Mouse (Mus musculus) intestine, embryonic 15.5 days (tissue): ENCODE results near the gene Col6a1. TPM values are rescaled to one million over a fixed set of nuclear protein-coding genes. Genes with fewer than 3 reads are reported as not detected.

Experiments used
- ATAC-seq: fragments of 200-750 bp; cut with Nextera tagmentation; 2 replicates; pipeline ENCODE4 v1.8.0; 2017; ENCODE audit warnings: moderate TSS enrichment, moderate library complexity
- H3K27ac ChIP-seq: fragments of 300-500 bp; sonication (generic); 2 replicates; pipeline ENCODE4 v1.5.1; 2015; ENCODE audit warnings: mild to moderate bottlenecking, inconsistent platforms
- H3K27me3 ChIP-seq: fragments of 300-500 bp; sonication (generic); replicated peaks from 2 replicates; pipeline ENCODE4 v1.6.1; 2015; ENCODE audit warnings: inconsistent platforms
- H3K36me3 ChIP-seq: fragments of 300-500 bp; sonication (generic); 2 replicates; pipeline ENCODE4 v1.6.1; 2015; ENCODE audit warnings: inconsistent platforms
- H3K4me1 ChIP-seq: fragments of 300-500 bp; sonication (generic); replicated peaks from 2 replicates; pipeline ENCODE4 v1.6.1; 2015; ENCODE audit warnings: inconsistent platforms
- H3K4me2 ChIP-seq: fragments of 300-500 bp; sonication (generic); replicated peaks from 2 replicates; pipeline ENCODE4 v1.6.1; 2015; ENCODE audit warnings: mild to moderate bottlenecking, inconsistent platforms
- H3K4me3 ChIP-seq: fragments of 300-500 bp; sonication (generic); replicated peaks from 2 replicates; pipeline ENCODE4 v1.5.1; 2015; ENCODE audit warnings: inconsistent platforms
- H3K9ac ChIP-seq: fragments of 300-500 bp; sonication (generic); 2 replicates; pipeline ENCODE4 v1.6.1; 2015; ENCODE audit warnings: inconsistent platforms
- H3K9me3 ChIP-seq: fragments of 300-500 bp; sonication (generic); 2 replicates; pipeline ENCODE4 v1.6.1; 2016; ENCODE audit warnings: inconsistent platforms
- WGBS: fragments of 180-500 bp; shearing (Covaris S2); methylation state at CpG from one replicate; pipeline ENCODE4 v1.1.7; 2015; 5-methylcytosine and 5-hydroxymethylcytosine counted together
- polyA plus RNA-seq: library from polyadenylated mRNA; unstranded; fragments of >200 nt; fragmentation: Nextera tagmentation; extraction: Ambion mirVana; gene quantifications from 2 replicates; pipeline ENCODE4 v1.2.1, GENCODE M21; 2015

Gene Col6a1
- polyA plus RNA-seq, 1 experiment from 2014 or later: 317 TPM

DNA sequence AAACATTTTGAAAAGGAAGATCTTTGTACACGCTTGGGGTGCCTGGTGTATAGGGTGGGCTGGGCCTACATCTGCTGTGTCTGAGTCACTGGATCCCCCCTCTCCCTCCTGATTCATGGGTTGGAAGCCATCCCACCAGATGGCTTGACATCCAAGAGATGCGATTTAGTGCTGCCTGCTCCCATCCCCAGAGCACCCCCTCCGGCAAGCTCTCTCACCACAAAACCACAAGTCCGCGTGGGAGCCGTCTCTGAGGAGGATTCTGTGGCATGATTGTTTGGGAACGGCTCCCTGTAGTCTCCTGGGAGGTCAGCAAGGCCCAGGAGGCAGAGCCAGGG lies 57.1 kb downstream of the Col6a1 start:
- Histone ChIP-seq H3K36me3 (no peaks in the 10 kb centered on the region), H3K27me3 (no peaks in the 10 kb centered on the region), H3K4me2 (no peak overlapping the region), H3K4me3 (no peak overlapping the region), H3K4me1 (no peaks in the 10 kb centered on the region), H3K27ac (peak overlapping the region; percentile 79), H3K9ac (no peak overlapping the region), H3K9me3 (no peaks in the 10 kb centered on the region)
- peak; percentile 86 for ATAC-seq
- WGBS: 43% methylated on average over 7 of the region's 7 CpGs

DNA sequence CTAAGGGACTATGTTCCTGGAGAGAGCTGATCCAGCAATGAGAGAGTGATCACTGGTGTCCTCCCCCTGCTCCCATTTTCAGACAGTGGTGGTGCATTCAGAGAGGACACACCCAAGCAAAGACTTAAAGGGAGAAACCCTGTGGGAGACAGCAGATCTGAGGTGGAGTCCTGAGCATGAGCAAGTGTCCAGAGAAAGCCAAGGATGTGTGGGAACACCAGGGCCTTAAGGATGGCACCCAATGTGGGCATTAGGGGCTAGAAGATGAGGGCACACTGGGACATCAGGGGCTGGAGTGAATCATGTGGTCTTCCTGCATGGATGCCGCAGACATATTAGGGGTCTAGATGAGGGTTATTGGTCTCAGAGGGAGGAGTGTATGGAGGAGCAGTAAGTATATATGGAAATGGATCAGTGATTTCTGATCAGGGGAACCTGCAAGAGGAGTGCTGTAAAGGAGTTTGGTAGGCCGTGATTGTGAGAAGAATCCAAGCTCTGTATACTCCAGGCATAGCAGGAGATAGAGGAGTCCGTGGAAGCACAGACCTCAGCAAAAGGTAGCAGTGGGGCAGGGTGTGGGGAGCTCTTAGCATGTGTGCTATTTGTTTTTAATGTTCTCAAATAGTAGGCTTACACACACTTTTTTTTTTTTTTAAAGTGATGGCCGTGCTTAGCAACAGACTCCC lies 57.6 kb downstream of the Col6a1 start:
- Histone ChIP-seq H3K4me1 (0 out of 2 replicates have a peak, but pooled peaks cover 4% of the 10 kb centered on the region), H3K4me3 (no peak overlapping the region), H3K4me2 (no peak overlapping the region), H3K9ac (no peak overlapping the region), H3K27ac (peak overlapping the region; percentile 79), H3K36me3 (no peaks in the 10 kb centered on the region), H3K9me3 (no peaks in the 10 kb centered on the region), H3K27me3 (no peaks in the 10 kb centered on the region)
- no peak; the same call in 1 of the 2 replicates for ATAC-seq
- WGBS: 72% methylated on average over 4 of the region's 4 CpGs

DNA sequence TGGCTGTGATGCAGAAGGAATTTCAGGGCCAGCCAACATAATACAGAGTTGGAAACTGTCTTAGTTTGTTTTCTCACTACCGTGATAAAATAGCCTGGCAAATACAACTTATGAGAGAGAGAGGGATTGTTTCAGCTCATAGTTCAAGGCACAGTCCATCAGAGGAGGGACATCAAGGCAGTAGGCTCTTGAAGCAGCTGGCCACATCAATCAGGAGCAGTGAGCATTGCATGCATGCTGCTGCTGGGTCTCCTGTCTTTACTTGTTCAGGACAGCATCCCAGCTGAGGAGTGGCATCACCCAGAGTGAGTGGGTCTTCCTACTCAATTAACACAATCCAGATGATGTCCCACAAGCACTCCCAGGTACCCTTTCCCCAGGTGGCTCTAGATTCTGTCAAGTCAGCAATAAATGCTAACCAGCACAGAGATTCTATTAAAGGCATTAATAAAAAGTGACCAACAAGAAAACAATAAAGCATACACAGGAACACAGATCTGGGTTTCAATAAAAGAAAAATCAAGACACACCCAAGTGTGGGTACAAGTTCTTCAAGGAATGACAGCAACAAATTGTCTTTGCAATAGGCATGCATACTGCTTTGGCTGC lies 58.7 kb downstream of the Col6a1 start:
- Histone ChIP-seq H3K27me3 (no peaks in the 10 kb centered on the region), H3K36me3 (no peaks in the 10 kb centered on the region), H3K4me2 (no peak overlapping the region), H3K27ac (no peak overlapping the region), H3K4me3 (no peak overlapping the region), H3K9me3 (no peaks in the 10 kb centered on the region), H3K4me1 (0 out of 2 replicates have a peak, but pooled peaks cover 5% of the 10 kb centered on the region), H3K9ac (no peak overlapping the region)
- WGBS: 77% methylated on average over 1 of the region's 1 CpGs
- no peak for ATAC-seq

DNA sequence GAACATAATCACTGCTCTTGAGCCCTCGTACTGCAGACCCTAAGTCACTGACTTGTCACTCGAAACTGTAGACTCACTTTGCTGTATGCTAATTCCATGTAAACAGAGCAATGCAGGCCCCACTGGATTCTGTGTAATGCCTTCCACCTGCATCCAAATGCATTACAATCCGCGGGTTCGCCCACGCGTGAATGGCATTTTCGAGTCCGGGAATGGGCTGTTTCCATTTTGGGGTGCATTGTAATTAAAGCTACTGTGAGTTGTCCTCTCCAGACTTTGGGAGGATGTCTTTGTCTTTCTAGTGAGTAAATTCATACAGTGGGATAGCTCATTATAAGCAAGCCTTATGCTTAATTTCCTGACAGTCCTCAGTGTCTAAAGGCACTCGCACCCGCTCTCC lies 60.4 kb downstream of the Col6a1 start:
- H3K27ac ChIP-seq: peak overlapping the region; percentile 75; the same call in 1 of the 2 replicates
- ATAC-seq: no peak
- H3K4me3 ChIP-seq: no peak overlapping the region

DNA sequence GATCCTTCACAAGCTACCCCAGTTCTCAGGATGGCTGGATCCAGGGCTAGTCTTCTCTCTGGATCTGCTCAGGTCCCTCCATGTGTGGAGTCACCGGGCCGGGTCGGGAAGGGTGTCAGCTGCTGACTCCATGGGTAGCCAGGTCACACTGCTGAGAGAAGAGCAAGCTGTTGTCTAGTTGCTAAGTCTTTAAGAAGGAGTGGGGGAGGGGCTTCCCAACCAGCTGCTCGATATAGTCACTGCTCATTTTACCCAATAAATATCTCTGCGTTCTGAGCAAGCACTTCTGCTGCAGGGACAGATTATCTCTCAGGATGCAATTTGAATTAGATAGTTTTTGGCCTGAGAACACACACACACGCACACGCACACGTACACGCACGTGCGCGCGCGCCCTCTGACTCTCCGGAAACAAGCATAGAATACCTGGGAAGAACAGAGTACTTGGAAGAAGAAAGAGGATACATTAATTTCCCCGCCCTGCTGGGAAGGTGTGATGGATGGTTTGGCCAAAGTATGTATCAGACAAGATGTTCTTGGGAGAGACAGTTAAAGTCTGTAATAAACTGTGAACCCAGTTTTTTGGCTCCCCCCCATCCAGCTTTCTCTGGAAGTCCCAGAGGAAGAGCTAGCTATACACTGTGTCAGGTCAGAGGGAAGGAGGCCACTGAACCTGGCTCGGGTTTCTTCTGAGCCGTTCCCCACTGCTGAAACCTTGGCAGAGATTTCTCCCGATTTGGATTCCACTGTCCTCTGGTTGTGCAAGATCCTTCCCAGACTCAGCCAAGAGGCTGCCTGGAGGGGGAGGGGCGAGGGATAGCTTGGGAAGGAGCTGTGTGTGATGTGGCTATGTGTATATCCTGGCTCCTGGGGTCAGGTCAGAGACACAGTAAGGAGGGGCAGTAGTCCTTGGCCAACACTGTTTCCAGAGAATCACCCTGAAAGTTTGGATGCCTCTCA lies 61.5 kb downstream of the Col6a1 start:
- peak; percentile 83 for ATAC-seq
- 0 out of 2 replicates have a peak, but pooled peaks cover 5% of the 10 kb centered on the region for H3K4me1 ChIP-seq
- H3K9ac ChIP-seq: no peak overlapping the region
- H3K27ac ChIP-seq: peak overlapping the region; percentile 75
- H3K9me3 ChIP-seq: no peaks in the 10 kb centered on the region
- H3K27me3 ChIP-seq: no peaks in the 10 kb centered on the region
- 60% methylated on average over 20 of the region's 20 CpGs for WGBS
- H3K4me3 ChIP-seq: no peak overlapping the region
- H3K4me2 ChIP-seq: no peak overlapping the region
- H3K36me3 ChIP-seq: no peaks in the 10 kb centered on the region

More for the DNA sequence above, 60.4 kb downstream of the Col6a1 start:
- WGBS: 92% methylated on average over 11 of the region's 11 CpGs
- Histone ChIP-seq H3K9me3 (no peaks in the 10 kb centered on the region), H3K4me1 (0 out of 2 replicates have a peak, but pooled peaks cover 5% of the 10 kb centered on the region), H3K4me2 (no peak overlapping the region), H3K36me3 (no peaks in the 10 kb centered on the region), H3K27me3 (no peaks in the 10 kb centered on the region), H3K9ac (no peak overlapping the region)

Other genes starting within 250 kb of the Col6a1 start
- 60.2 and 67.2 TPM in 2 replicates for gene Lss, start 194.6 kb downstream of the Col6a1 start, polyA plus RNA-seq
- not detected in 2 replicates for gene Spatc1l, start 163.9 kb downstream of the Col6a1 start, polyA plus RNA-seq
- 0.64 and 1.3 TPM in 2 replicates for gene Ftcd, start 150.5 kb downstream of the Col6a1 start, polyA plus RNA-seq
- 274 and 282 TPM in 2 replicates for gene Col6a2, start 102.5 kb downstream of the Col6a1 start, polyA plus RNA-seq
- 43.5 and 44.1 TPM in 2 replicates for gene Pcbp3, start 235.7 kb upstream of the Col6a1 start, polyA plus RNA-seq